Mouse (Mus musculus) liver, embryonic 15.5 days (tissue): ENCODE data around the gene Prkn. TPM values are rescaled to one million over a fixed set of nuclear protein-coding genes. Genes with fewer than 3 reads are reported as not detected.

Experiments
- ATAC-seq: fragments of 200-750 bp; cut with Nextera tagmentation; 2 replicates; pipeline ENCODE4 v1.8.0; 2017; ENCODE audit warnings: moderate number of reproducible peaks, mild to moderate bottlenecking, moderate library complexity; ENCODE audit not compliant: insufficient read depth
- H3K27ac ChIP-seq: fragments of 300-500 bp; sonication (generic); replicated peaks from 2 replicates; pipeline ENCODE4 v1.5.1; 2015; ENCODE audit warnings: mild to moderate bottlenecking, inconsistent platforms
- H3K27me3 ChIP-seq: fragments of 300-500 bp; sonication (generic); 2 replicates; pipeline ENCODE4 v1.6.1; 2015; ENCODE audit warnings: mild to moderate bottlenecking, inconsistent platforms
- H3K36me3 ChIP-seq: fragments of 300-500 bp; sonication (generic); replicated peaks from 2 replicates; pipeline ENCODE4 v1.6.1; 2015; ENCODE audit warnings: moderate library complexity, mild to moderate bottlenecking, inconsistent platforms
- H3K4me1 ChIP-seq: fragments of 300-500 bp; sonication (generic); replicated peaks from 2 replicates; pipeline ENCODE4 v1.6.1; 2015; ENCODE audit warnings: inconsistent platforms
- H3K4me2 ChIP-seq: fragments of 300-500 bp; sonication (generic); 2 replicates; pipeline ENCODE4 v1.6.1; 2015; ENCODE audit warnings: moderate library complexity, mild to moderate bottlenecking, inconsistent platforms
- H3K4me3 ChIP-seq: fragments of 300-500 bp; sonication (generic); replicated peaks from 2 replicates; pipeline ENCODE4 v1.5.1; 2015; ENCODE audit warnings: mild to moderate bottlenecking, inconsistent platforms
- H3K9ac ChIP-seq: fragments of 300-500 bp; sonication (generic); 2 replicates; pipeline ENCODE4 v1.6.1; 2015; ENCODE audit warnings: moderate library complexity, mild to moderate bottlenecking, inconsistent platforms
- H3K9me3 ChIP-seq: fragments of 300-500 bp; sonication (generic); replicated peaks from 2 replicates; pipeline ENCODE4 v1.6.1; 2016; ENCODE audit warnings: inconsistent platforms
- WGBS: fragments of 180-500 bp; shearing (Covaris S2); methylation state at CpG from one replicate; pipeline ENCODE4 v1.1.7; 2015; ENCODE audit warnings: mixed read lengths; ENCODE audit not compliant: insufficient replicate concordance; 5-methylcytosine and 5-hydroxymethylcytosine counted together
- polyA plus RNA-seq: library from polyadenylated mRNA; unstranded; fragments of >200 nt; fragmentation: Nextera tagmentation; extraction: Ambion mirVana; gene quantifications from 2 replicates; pipeline ENCODE4 v1.2.1, GENCODE M21; 2015

The Prkn gene
- polyA plus RNA-seq, 1 experiment from 2014 or later: 0.38 TPM

- no peak for ATAC-seq
- 24% methylated on average over 3 of the region's 3 CpGs for WGBS
- no peak overlapping the region for H3K9ac ChIP-seq
- H3K4me3 ChIP-seq: no peak overlapping the region
- H3K36me3 ChIP-seq: no peaks in the 10 kb centered on the region
- no peaks in the 10 kb centered on the region for H3K4me1 ChIP-seq
- H3K27me3 ChIP-seq: no peaks in the 10 kb centered on the region
- no peak overlapping the region for H3K4me2 ChIP-seq
- no peaks in the 10 kb centered on the region for H3K9me3 ChIP-seq
- H3K27ac ChIP-seq: no peak overlapping the region
Measured at GRCm38 (mm10) chr17:11795979-11796378, 955.8 kb downstream of the Prkn start.

GRCm38 (mm10) chr17:11801226-11801625 is 961.0 kb downstream of the Prkn start:
- no peaks in the 10 kb centered on the region for H3K4me1 ChIP-seq
- WGBS: 81% methylated on average over 4 of the region's 4 CpGs
- no peak overlapping the region for H3K4me2 ChIP-seq
- no peaks in the 10 kb centered on the region for H3K27me3 ChIP-seq
- H3K4me3 ChIP-seq: no peak overlapping the region
- H3K9ac ChIP-seq: no peak overlapping the region
- H3K36me3 ChIP-seq: no peaks in the 10 kb centered on the region
- no peaks in the 10 kb centered on the region for H3K9me3 ChIP-seq
- no peak for ATAC-seq
- H3K27ac ChIP-seq: no peak overlapping the region

GRCm38 (mm10) chr17:11807280-11807679 is 967.1 kb downstream of the Prkn start:
- no peak overlapping the region for H3K27ac ChIP-seq
- H3K4me1 ChIP-seq: no peaks in the 10 kb centered on the region
- no peak overlapping the region for H3K4me3 ChIP-seq
- H3K27me3 ChIP-seq: no peaks in the 10 kb centered on the region
- H3K36me3 ChIP-seq: no peaks in the 10 kb centered on the region
- ATAC-seq: no peak
- H3K9me3 ChIP-seq: no peaks in the 10 kb centered on the region
- H3K4me2 ChIP-seq: no peak overlapping the region
- H3K9ac ChIP-seq: no peak overlapping the region
- 50% methylated on average over 3 of the region's 3 CpGs for WGBS

DNA sequence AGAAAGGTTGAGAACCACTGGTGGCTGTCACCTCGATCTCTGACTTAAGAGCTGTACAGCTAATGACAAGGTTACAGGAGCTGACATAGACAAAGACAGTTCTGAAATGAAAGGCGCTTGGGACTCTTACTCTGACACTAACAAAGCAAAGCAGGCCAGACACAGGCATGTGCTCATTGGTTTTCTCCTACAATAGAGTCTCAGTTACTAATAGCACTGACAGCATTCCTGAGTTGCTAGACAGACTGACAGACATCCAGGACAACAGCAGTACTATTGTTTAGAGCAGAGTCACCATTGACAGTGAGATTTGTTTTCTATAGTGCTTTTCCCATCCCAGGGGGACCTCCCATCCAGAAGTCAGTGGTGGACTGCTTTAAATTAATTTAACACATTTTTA is 977.7 kb downstream of the Prkn start:
- Histone ChIP-seq H3K9ac (no peak overlapping the region), H3K4me2 (no peak overlapping the region), H3K27me3 (no peaks in the 10 kb centered on the region), H3K9me3 (no peaks in the 10 kb centered on the region), H3K36me3 (no peaks in the 10 kb centered on the region), H3K27ac (no peak overlapping the region), H3K4me1 (no peaks in the 10 kb centered on the region), H3K4me3 (no peak overlapping the region)
- WGBS: 61% methylated on average over 2 of the region's 2 CpGs
- no peak for ATAC-seq

GRCm38 (mm10) chr17:11819506-11819905 is 979.3 kb downstream of the Prkn start:
- no peak overlapping the region for H3K9ac ChIP-seq
- 56% methylated on average over 8 of the region's 8 CpGs for WGBS
- no peak overlapping the region for H3K27ac ChIP-seq
- no peak for ATAC-seq
- H3K4me1 ChIP-seq: no peaks in the 10 kb centered on the region
- H3K27me3 ChIP-seq: no peaks in the 10 kb centered on the region
- H3K36me3 ChIP-seq: no peaks in the 10 kb centered on the region
- H3K4me3 ChIP-seq: no peak overlapping the region
- H3K4me2 ChIP-seq: no peak overlapping the region
- no peaks in the 10 kb centered on the region for H3K9me3 ChIP-seq

- H3K4me2 ChIP-seq: no peak overlapping the region
- no peak overlapping the region for H3K9ac ChIP-seq
- H3K27me3 ChIP-seq: no peaks in the 10 kb centered on the region
- WGBS: 72% methylated on average over 4 of the region's 4 CpGs
- H3K9me3 ChIP-seq: no peaks in the 10 kb centered on the region
- no peak for ATAC-seq
- no peak overlapping the region for H3K27ac ChIP-seq
- no peaks in the 10 kb centered on the region for H3K36me3 ChIP-seq
- H3K4me3 ChIP-seq: no peak overlapping the region
- no peaks in the 10 kb centered on the region for H3K4me1 ChIP-seq
Measured at GRCm38 (mm10) chr17:11820757-11821156, 980.6 kb downstream of the Prkn start.

DNA sequence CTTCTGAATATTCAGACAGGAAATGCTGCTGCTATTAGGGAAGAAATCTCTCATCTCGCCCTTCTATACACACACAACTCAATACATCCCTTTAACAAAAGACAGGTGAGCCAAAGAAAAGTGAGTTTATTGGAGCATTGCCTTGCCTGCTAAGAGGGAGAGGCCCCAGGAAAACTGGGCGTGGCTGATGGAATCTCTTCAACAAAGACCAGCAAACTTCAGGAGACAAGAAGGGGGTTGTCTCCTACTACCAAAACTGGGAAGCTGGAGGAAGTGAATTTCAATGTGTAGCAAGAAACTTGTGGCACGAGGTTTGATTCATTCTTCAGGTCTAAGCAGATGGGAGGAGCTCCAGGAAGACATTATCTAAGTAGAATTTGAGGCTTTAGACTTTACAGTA is 989.3 kb downstream of the Prkn start:
- Histone ChIP-seq H3K9ac (no peak overlapping the region), H3K27ac (no peak overlapping the region), H3K9me3 (no peaks in the 10 kb centered on the region), H3K36me3 (no peaks in the 10 kb centered on the region), H3K4me2 (no peak overlapping the region), H3K4me3 (no peak overlapping the region), H3K27me3 (no peaks in the 10 kb centered on the region), H3K4me1 (no peaks in the 10 kb centered on the region)
- 28% methylated on average over 3 of the region's 3 CpGs for WGBS
- no peak for ATAC-seq

DNA sequence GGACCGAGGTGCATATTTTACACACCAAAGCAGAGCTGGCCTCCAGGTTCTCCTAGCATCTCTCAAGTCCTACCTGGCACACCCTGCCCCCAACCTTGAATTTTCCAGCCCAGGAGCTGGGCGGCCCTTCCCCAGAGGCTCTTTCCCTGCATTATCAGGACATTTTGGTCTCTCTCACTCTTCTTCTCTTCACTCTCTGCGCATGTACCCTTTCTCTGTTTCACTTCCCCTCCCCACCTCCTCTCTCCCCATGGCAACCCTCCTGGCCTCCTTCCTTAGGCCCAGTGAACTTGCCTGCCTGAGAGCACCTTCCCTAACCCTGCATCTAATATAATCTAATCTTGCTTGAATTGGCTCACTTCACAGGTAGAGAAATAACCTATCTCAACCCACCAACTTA is 996.9 kb downstream of the Prkn start:
- H3K4me2 ChIP-seq: no peak overlapping the region
- no peaks in the 10 kb centered on the region for H3K4me1 ChIP-seq
- no peak for ATAC-seq
- 72% methylated on average over 3 of the region's 3 CpGs for WGBS
- H3K27me3 ChIP-seq: no peaks in the 10 kb centered on the region
- no peak overlapping the region for H3K4me3 ChIP-seq
- no peak overlapping the region for H3K9ac ChIP-seq
- H3K27ac ChIP-seq: no peak overlapping the region
- H3K9me3 ChIP-seq: no peaks in the 10 kb centered on the region
- no peaks in the 10 kb centered on the region for H3K36me3 ChIP-seq

DNA sequence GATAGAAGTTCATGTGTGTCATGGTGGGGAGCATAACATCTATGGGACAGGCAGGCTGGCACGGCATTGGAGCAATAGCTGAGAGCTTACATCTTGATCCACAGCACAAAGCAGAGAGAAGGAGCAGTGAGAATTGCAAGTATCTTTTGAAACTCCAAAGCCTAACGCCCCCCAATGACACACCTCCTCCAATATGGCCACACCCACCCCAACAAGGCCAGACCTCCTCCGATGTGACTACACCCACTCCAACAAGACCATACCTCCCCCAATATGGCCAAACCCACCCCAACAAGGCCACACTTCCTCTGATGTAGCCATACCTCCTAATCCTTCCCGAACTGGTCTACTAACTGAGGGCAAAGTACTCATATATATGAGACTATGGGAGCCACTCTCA is 1004.3 kb downstream of the Prkn start:
- Histone ChIP-seq H3K9ac (no peak overlapping the region), H3K4me2 (no peak overlapping the region), H3K27ac (no peak overlapping the region), H3K4me3 (no peak overlapping the region), H3K4me1 (no peaks in the 10 kb centered on the region), H3K27me3 (no peaks in the 10 kb centered on the region), H3K9me3 (no peaks in the 10 kb centered on the region), H3K36me3 (no peaks in the 10 kb centered on the region)
- ATAC-seq: no peak
- 55% methylated on average over 4 of the region's 4 CpGs for WGBS

DNA sequence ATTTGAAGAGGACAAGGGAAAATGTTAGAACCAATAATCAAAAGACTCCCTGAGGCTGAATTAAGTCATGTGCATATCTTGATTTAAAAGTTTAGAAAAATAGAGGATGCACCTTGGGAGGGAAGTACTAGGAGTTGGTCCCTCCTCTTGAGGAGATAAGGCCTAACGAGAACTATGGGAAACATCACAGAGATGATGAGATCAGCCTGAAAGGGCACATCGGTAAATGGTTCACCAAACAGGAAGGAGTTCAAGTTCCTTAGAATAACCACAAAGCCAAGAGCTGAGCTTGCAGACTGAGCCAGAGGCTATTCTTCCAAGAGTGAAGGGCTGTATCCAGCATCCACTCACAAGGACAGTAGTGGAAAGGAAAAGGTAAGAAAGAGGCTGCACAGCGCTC is 1004.8 kb downstream of the Prkn start:
- H3K4me1 ChIP-seq: no peaks in the 10 kb centered on the region
- ATAC-seq: no peak
- H3K27me3 ChIP-seq: no peaks in the 10 kb centered on the region
- WGBS: 31% methylated on average over 3 of the region's 3 CpGs
- no peak overlapping the region for H3K4me2 ChIP-seq
- no peaks in the 10 kb centered on the region for H3K9me3 ChIP-seq
- H3K36me3 ChIP-seq: no peaks in the 10 kb centered on the region
- H3K9ac ChIP-seq: no peak overlapping the region
- H3K27ac ChIP-seq: no peak overlapping the region
- H3K4me3 ChIP-seq: no peak overlapping the region

DNA sequence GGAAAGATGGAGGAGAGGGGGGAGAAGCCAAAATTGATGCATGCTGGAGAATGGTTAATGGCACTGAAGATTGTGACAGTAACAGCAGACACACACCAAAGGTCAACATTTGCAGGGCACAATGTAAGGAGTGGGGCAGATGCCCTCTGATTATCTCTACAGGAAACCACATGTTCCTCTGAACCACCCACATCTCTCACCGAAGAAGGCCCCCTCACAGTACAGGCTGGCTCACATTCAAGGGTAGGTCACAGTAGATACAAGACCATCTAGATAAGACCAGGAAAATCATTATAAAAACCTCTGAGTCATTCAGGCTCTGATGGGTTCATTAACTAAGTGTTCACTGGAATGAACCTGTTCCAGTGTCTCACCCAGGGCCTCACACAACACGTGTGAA is 1005.3 kb downstream of the Prkn start:
- Histone ChIP-seq H3K27ac (no peak overlapping the region), H3K9ac (no peak overlapping the region), H3K36me3 (no peaks in the 10 kb centered on the region), H3K4me3 (no peak overlapping the region), H3K4me2 (no peak overlapping the region), H3K27me3 (no peaks in the 10 kb centered on the region), H3K9me3 (no peaks in the 10 kb centered on the region), H3K4me1 (no peaks in the 10 kb centered on the region)
- 7% methylated on average over 2 of the region's 2 CpGs for WGBS
- ATAC-seq: no peak

DNA sequence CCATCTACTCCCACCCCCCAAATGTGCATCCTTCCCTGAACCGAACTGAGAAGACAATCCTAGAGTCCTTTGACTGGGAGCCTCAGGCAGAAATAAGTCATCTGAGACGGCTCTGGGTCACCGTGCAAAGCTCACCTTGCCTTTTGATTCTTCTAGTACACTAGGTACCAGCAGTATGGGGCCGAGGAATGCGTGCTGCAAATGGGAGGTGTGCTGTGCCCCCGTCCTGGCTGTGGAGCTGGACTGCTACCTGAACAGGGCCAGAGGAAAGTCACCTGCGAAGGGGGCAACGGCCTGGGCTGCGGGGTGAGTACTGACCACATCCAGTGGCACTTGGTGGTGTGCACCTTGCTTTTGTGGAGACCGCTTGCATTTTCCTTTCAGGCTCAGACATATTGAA is 1014.4 kb downstream of the Prkn start:
- H3K36me3 ChIP-seq: no peaks in the 10 kb centered on the region
- no peak overlapping the region for H3K4me3 ChIP-seq
- no peak overlapping the region for H3K9ac ChIP-seq
- no peaks in the 10 kb centered on the region for H3K27me3 ChIP-seq
- 70% methylated on average over 10 of the region's 10 CpGs for WGBS
- no peak overlapping the region for H3K4me2 ChIP-seq
- no peaks in the 10 kb centered on the region for H3K9me3 ChIP-seq
- H3K4me1 ChIP-seq: no peaks in the 10 kb centered on the region
- H3K27ac ChIP-seq: no peak overlapping the region
- ATAC-seq: no peak
